Mouse (Mus musculus): ENCODE measurements around the gene Heatr6.
A peak's percentile ranks its signal among the peaks of the same experiment; 100 is the strongest.

Gene Heatr6

GRCm38 (mm10) chr11:83802166-83802565 is 48.7 kb downstream of the Heatr6 start:
- no peak for DNase-seq (ENCODE audit: low spot score)

- DNase-seq (ENCODE audit: low spot score), result no peak
Observed at GRCm38 (mm10) chr11:83802581-83802980, 49.1 kb downstream of the Heatr6 start.

DNA sequence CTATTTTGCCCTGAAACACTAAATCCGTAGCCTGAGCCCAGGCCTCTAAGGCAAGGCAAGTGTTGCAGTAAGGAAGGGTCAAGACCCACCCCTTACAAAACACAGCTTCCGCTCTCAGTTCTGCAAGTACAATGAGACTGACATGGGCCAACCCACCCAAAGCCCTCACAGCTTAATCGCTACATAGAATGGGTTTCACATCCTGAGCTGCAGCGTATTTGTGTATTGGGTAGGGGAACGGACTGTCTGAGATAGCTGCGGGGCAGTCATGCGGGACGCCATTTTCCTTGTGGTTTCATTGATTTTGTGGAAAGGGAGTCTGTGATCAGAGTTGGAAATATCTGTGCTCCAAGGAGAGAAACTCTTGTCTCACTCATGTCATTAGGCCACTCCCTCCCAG is 56.9 kb downstream of the Heatr6 start:
- no peak for DNase-seq (ENCODE audit: low spot score)

- DNase-seq (ENCODE audit: low spot score), result no peak
Observed at GRCm38 (mm10) chr11:83815191-83815590, 61.7 kb downstream of the Heatr6 start.

GRCm38 (mm10) chr11:83815628-83816027 is 62.1 kb downstream of the Heatr6 start:
- DNase-seq (ENCODE audit: low spot score), result peak; percentile 45

DNA sequence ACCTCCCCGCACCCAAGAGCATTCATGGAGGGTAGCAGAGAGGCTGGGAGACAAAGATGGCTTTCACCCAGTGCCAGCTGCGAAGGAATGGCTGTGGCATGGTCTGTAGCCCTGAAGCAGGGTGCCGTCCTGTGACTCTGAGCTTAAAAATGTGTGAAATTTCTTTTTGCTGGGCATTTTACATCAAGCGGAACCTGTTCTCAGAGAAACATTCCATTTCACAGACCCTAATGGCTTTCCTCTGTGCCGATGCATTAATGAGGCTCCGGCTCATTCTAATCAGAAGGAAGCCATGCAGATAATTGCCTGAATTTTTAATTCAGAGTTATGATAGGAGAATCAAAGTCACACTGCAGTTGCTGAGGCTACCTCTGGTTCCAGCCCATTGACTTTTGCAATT is 63.6 kb downstream of the Heatr6 start:
- DNase-seq (ENCODE audit: low spot score), result no peak

- no peak for DNase-seq (ENCODE audit: low spot score)
Observed at GRCm38 (mm10) chr11:83817994-83818393, 64.5 kb downstream of the Heatr6 start.

- no peak for DNase-seq (ENCODE audit: low spot score)
Observed at GRCm38 (mm10) chr11:83818591-83819127, 65.2 kb downstream of the Heatr6 start.

- no peak for DNase-seq (ENCODE audit: low spot score)
Observed at GRCm38 (mm10) chr11:83819806-83820483, 66.4 kb downstream of the Heatr6 start.

GRCm38 (mm10) chr11:83826142-83826541 is 72.6 kb downstream of the Heatr6 start:
- DNase-seq (ENCODE audit: low spot score), result no peak

DNA sequence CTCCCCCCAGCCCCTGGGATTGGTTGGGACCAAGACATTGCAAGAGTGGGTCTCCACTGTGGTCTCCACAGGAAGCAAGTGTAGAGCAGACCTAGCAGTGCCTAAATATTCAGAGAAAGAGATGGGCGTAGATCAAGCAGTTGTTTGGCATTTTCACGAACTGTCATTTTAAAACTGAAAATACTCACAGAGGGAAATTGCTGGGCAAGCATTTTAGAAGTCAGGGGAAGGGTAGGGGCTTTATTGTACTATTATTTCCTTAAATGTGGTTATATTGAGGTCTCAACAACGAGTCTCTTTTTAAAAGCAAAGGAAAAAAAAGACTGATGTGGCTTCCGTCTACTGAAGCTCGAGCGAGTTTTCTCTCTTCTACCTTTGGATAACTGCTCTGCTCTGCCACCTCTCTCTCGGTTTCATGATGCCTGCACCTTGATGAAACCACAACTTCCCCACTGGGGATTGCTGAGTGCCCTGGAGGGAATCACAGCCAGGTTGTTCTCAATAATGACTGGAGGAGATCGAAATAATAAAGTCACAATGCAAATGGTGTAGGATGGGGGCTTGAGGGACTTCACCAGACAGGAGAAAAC is 75.2 kb downstream of the Heatr6 start:
- DNase-seq (ENCODE audit: low spot score), result no peak

GRCm38 (mm10) chr11:83832389-83832788 is 78.9 kb downstream of the Heatr6 start:
- DNase-seq (ENCODE audit: low spot score), result no peak

Data from layer of hippocampus, adult 9-10 months (tissue).